Mouse (Mus musculus): Measurements from ENCODE around the gene Zcchc7. TPM values are rescaled to one million over a fixed set of nuclear protein-coding genes. Genes with fewer than 3 reads are reported as not detected.
A peak's percentile ranks its signal among the peaks of the same experiment; 100 is the strongest.
"Not testable (repeated sequence)": the region's sequence is repeated elsewhere in the genome, so short reads cannot be mapped to it uniquely, and the experiment has no call there.

The Zcchc7 gene
- polyA plus RNA-seq, 1 experiment = 73.2 TPM

GRCm38 (mm10) chr4:44906399-44906798 is 150.7 kb downstream of the Zcchc7 start:
- no peak for DNase-seq (ENCODE audit: extremely low spot score in 1 of 2, low spot score in 1 of 2)

GRCm38 (mm10) chr4:44910065-44910464 is 154.4 kb downstream of the Zcchc7 start:
- no peak for DNase-seq (ENCODE audit: extremely low spot score in 1 of 2, low spot score in 1 of 2)

GRCm38 (mm10) chr4:44910857-44911256 is 155.2 kb downstream of the Zcchc7 start:
- no peak for DNase-seq (ENCODE audit: extremely low spot score in 1 of 2, low spot score in 1 of 2)

- DNase-seq (ENCODE audit: extremely low spot score in 1 of 2, low spot score in 1 of 2) = no peak
Measured at GRCm38 (mm10) chr4:44917312-44917848, 161.7 kb downstream of the Zcchc7 start.

GRCm38 (mm10) chr4:44917907-44918306 is 162.2 kb downstream of the Zcchc7 start:
- DNase-seq (ENCODE audit: extremely low spot score in 1 of 2, low spot score in 1 of 2) = no peak

GRCm38 (mm10) chr4:44920831-44921230 is 165.2 kb downstream of the Zcchc7 start:
- no peak for DNase-seq (ENCODE audit: extremely low spot score in 1 of 2, low spot score in 1 of 2)

GRCm38 (mm10) chr4:44922466-44923128 is 166.9 kb downstream of the Zcchc7 start:
- DNase-seq (ENCODE audit: extremely low spot score in 1 of 2, low spot score in 1 of 2) = no peak

- no peak for DNase-seq (ENCODE audit: extremely low spot score in 1 of 2, low spot score in 1 of 2)
Measured at GRCm38 (mm10) chr4:44923129-44923481, 167.4 kb downstream of the Zcchc7 start.

- DNase-seq (ENCODE audit: extremely low spot score in 1 of 2, low spot score in 1 of 2) = no peak
Measured at GRCm38 (mm10) chr4:44927934-44928333, 172.3 kb downstream of the Zcchc7 start.

- DNase-seq (ENCODE audit: extremely low spot score in 1 of 2, low spot score in 1 of 2) = no peak
Measured at GRCm38 (mm10) chr4:44928790-44929189, 173.1 kb downstream of the Zcchc7 start.

- DNase-seq (ENCODE audit: extremely low spot score in 1 of 2, low spot score in 1 of 2) = no peak
Measured at GRCm38 (mm10) chr4:44930406-44930805, 174.7 kb downstream of the Zcchc7 start.

GRCm38 (mm10) chr4:44931732-44932131 is 176.1 kb downstream of the Zcchc7 start:
- peak in 1 of 2 experiments; percentile 17 for DNase-seq (ENCODE audit: extremely low spot score in 1 of 2, low spot score in 1 of 2)

GRCm38 (mm10) chr4:44938359-44939340 is 183.0 kb downstream of the Zcchc7 start:
- DNase-seq (ENCODE audit: extremely low spot score in 1 of 2, low spot score in 1 of 2) = no peak

- no peak for DNase-seq (ENCODE audit: extremely low spot score in 1 of 2, low spot score in 1 of 2)
Measured at GRCm38 (mm10) chr4:44939576-44940249, 184.0 kb downstream of the Zcchc7 start.

GRCm38 (mm10) chr4:44940286-44940685 is 184.6 kb downstream of the Zcchc7 start:
- no peak for DNase-seq (ENCODE audit: extremely low spot score in 1 of 2, low spot score in 1 of 2)

GRCm38 (mm10) chr4:44942237-44942636 is 186.6 kb downstream of the Zcchc7 start:
- DNase-seq (ENCODE audit: extremely low spot score in 1 of 2, low spot score in 1 of 2) = no peak

GRCm38 (mm10) chr4:44943480-44943879 is 187.8 kb downstream of the Zcchc7 start:
- DNase-seq (ENCODE audit: extremely low spot score in 1 of 2, low spot score in 1 of 2) = no peak

- no peak for DNase-seq (ENCODE audit: extremely low spot score in 1 of 2, low spot score in 1 of 2)
Measured at GRCm38 (mm10) chr4:44944426-44945075, 188.9 kb downstream of the Zcchc7 start.

- DNase-seq (ENCODE audit: extremely low spot score in 1 of 2, low spot score in 1 of 2) = not testable (repeated sequence)
Measured at GRCm38 (mm10) chr4:44946126-44946525, 190.4 kb downstream of the Zcchc7 start.

GRCm38 (mm10) chr4:44947464-44947863 is 191.8 kb downstream of the Zcchc7 start:
- no peak for DNase-seq (ENCODE audit: extremely low spot score in 1 of 2, low spot score in 1 of 2)
